Mouse (Mus musculus) CH12.LX (cell line): ENCODE measurements around the gene Mb. TPM values are rescaled to one million over a fixed set of nuclear protein-coding genes. Genes with fewer than 3 reads are reported as not detected.

Experiments used
- DNase-seq: peaks from one replicate; pipeline ENCODE4 v3.0.0-alpha.2; 2013; ENCODE audit errors: extremely low read depth
- H3K27ac ChIP-seq: 2 replicates; pipeline ENCODE4 v1.5.1; 2012; ENCODE audit warnings: low read depth, mild to moderate bottlenecking, control low read depth, moderate library complexity; ENCODE audit not compliant: insufficient read depth
- H3K27me3 ChIP-seq: replicated peaks from 2 replicates; pipeline ENCODE3; 2012; ENCODE audit warnings: inconsistent platforms
- H3K36me3 ChIP-seq, 2 experiments: replicated peaks in 1 of 2; 2 replicates each; pipeline versions ENCODE3 to v1.6.1; 2012; ENCODE audit warnings: inconsistent platforms in 1 of 2, low read length in 1 of 2, mild to moderate bottlenecking in 1 of 2, mixed read lengths in 1 of 2, moderate library complexity in 1 of 2; ENCODE audit not compliant: control insufficient read depth in 1 of 2, insufficient read depth in 1 of 2
- H3K4me1 ChIP-seq, 2 experiments: 2 replicates each; pipeline ENCODE4 v1.6.1; 2012; ENCODE audit warnings: inconsistent platforms in 1 of 2, moderate library complexity in 1 of 2; ENCODE audit not compliant: insufficient read depth in 2 of 2, control insufficient read depth in 1 of 2
- H3K4me2 ChIP-seq: 2 replicates; pipeline ENCODE4 v1.6.1; 2012; ENCODE audit warnings: low read depth, mild to moderate bottlenecking, control low read depth; ENCODE audit not compliant: poor library complexity, insufficient read depth, severe bottlenecking
- H3K4me3 ChIP-seq, 3 experiments: fragments of 150-350 bp in 1 of 3; sonication (generic) in 1 of 3; replicated peaks in 1 of 3; 2 replicates each; pipeline versions ENCODE3 to v1.5.1; 2011 to 2012; ENCODE audit warnings: low read depth in 2 of 3, low read length in 2 of 3, mild to moderate bottlenecking in 2 of 3, moderate library complexity in 2 of 3, control low read depth in 1 of 3, improper control_type of control experiment in 1 of 3, inconsistent platforms in 1 of 3, mixed read lengths in 1 of 3; ENCODE audit not compliant: poor library complexity in 1 of 3
- H3K79me2 ChIP-seq: replicated peaks from 2 replicates; pipeline ENCODE4 v1.6.1; 2012; ENCODE audit warnings: mild to moderate bottlenecking, moderate library complexity; ENCODE audit not compliant: control insufficient read depth, poor library complexity, insufficient read depth, severe bottlenecking; ENCODE audit errors: extremely low read depth
- H3K9ac ChIP-seq: 2 replicates; pipeline ENCODE4 v1.6.1; 2012; ENCODE audit warnings: low read depth, mild to moderate bottlenecking, control low read depth, moderate library complexity; ENCODE audit not compliant: insufficient read depth
- H3K9me3 ChIP-seq: replicated peaks from 2 replicates; pipeline ENCODE3; 2012; ENCODE audit warnings: low read length, inconsistent platforms, mixed read lengths
- CHD2 ChIP-seq: IDR thresholded peaks from 2 replicates; pipeline ENCODE4 v1.6.1; 2011; ENCODE audit warnings: low read length, improper control_type of control experiment
- CTCF ChIP-seq, 2 experiments: IDR thresholded peaks in 1 of 2; conservative IDR thresholded peaks in 1 of 2; 2 replicates each; pipeline ENCODE4 v1.5.1; 2011 to 2012; ENCODE audit warnings: low read depth in 2 of 2, low read length in 2 of 2, improper control_type of control experiment in 1 of 2, inconsistent platforms in 1 of 2, mild to moderate bottlenecking in 1 of 2, moderate library complexity in 1 of 2
- E2F4 ChIP-seq: IDR thresholded peaks from 2 replicates; pipeline ENCODE4 v1.6.1; 2011; ENCODE audit warnings: low read depth, low read length, improper control_type of control experiment; ENCODE audit not compliant: insufficient replicate concordance
- ELF1 ChIP-seq: IDR thresholded peaks from 2 replicates; pipeline ENCODE4 v1.6.1; 2014; ENCODE audit warnings: low read depth, mild to moderate bottlenecking, inconsistent platforms, low read length, improper control_type of control experiment
- ETS1 ChIP-seq: conservative IDR thresholded peaks from 2 replicates; pipeline ENCODE4 v1.6.1; 2012; ENCODE audit warnings: low read depth, mild to moderate bottlenecking, inconsistent platforms, low read length, improper control_type of control experiment, moderate library complexity
- HCFC1 ChIP-seq: IDR thresholded peaks from 2 replicates; pipeline ENCODE4 v1.6.1; 2012; ENCODE audit warnings: low read depth, mild to moderate bottlenecking, inconsistent platforms, low read length, improper control_type of control experiment
- KAT2A ChIP-seq: IDR thresholded peaks from 2 replicates; pipeline ENCODE4 v1.6.1; 2012; ENCODE audit warnings: low read length, improper control_type of control experiment, inconsistent platforms; ENCODE audit not compliant: insufficient replicate concordance
- MAFK ChIP-seq: IDR thresholded peaks from 2 replicates; pipeline ENCODE4 v1.6.1; 2011; ENCODE audit warnings: low read length, improper control_type of control experiment; ENCODE audit not compliant: insufficient replicate concordance
- MAX ChIP-seq: IDR thresholded peaks from 2 replicates; pipeline ENCODE4 v1.6.1; 2011; ENCODE audit warnings: low read length, improper control_type of control experiment
- MYC ChIP-seq: IDR thresholded peaks from 2 replicates; pipeline ENCODE4 v1.6.1; 2011; ENCODE audit warnings: low read depth, mild to moderate bottlenecking, improper control_type of control experiment, low read length
- RAD21 ChIP-seq: IDR thresholded peaks from 2 replicates; pipeline ENCODE4 v1.6.1; 2011; ENCODE audit warnings: low read depth, mild to moderate bottlenecking, low read length, improper control_type of control experiment, moderate library complexity
- RCOR1 ChIP-seq: conservative IDR thresholded peaks from 2 replicates; pipeline ENCODE4 v1.6.1; 2012; ENCODE audit warnings: low read depth, mild to moderate bottlenecking, inconsistent platforms, low read length, improper control_type of control experiment
- SIN3A ChIP-seq: IDR thresholded peaks from 2 replicates; pipeline ENCODE4 v1.6.1; 2012; ENCODE audit warnings: low read length, improper control_type of control experiment, inconsistent platforms
- SMC3 ChIP-seq: IDR thresholded peaks from 2 replicates; pipeline ENCODE4 v1.6.1; 2011; ENCODE audit warnings: low read depth, low read length, improper control_type of control experiment
- TBP ChIP-seq: conservative IDR thresholded peaks from 2 replicates; pipeline ENCODE4 v1.6.1; 2011; ENCODE audit warnings: low read depth, low read length, improper control_type of control experiment
- TCF12 ChIP-seq: IDR thresholded peaks from 2 replicates; pipeline ENCODE4 v1.6.1; 2014; ENCODE audit warnings: low read depth, mild to moderate bottlenecking, inconsistent platforms, low read length, improper control_type of control experiment
- dilution Hi-C: fragments of 300-500 bp; cut with MboI; formaldehyde crosslinking; loops from 2 replicates; pipeline ENCODE4 v1.14.3; 2020; ENCODE audit warnings: low sequenced_read_pairs; ENCODE audit not compliant: extremely low pct_unique_long_range_greater_than_20kb, extremely low pct_ligation_motif_present
- in situ Hi-C: fragments of 300-500 bp; cut with MboI; formaldehyde crosslinking; loops from 3 replicates; pipeline ENCODE4 v1.14.3; 2019; ENCODE audit warnings: low sequenced_read_pairs, low pct_ligation_motif_present, low pct_unique_long_range_greater_than_20kb, mixed read lengths
- polyA plus RNA-seq: library from polyadenylated mRNA; unstranded; fragments of >175 nt; gene quantifications from 2 replicates; pipeline ENCODE4 v1.2.1, GENCODE M21; 2012; ENCODE audit warnings: low read depth; ENCODE audit not compliant: insufficient read length
- total RNA-seq, 2 experiments: library from RNA; depleted of rRNA; stranded (reverse); fragments of 300-350 nt in 1 of 2; fragments of >200 nt in 1 of 2; gene quantifications; 2 replicates each; pipeline ENCODE4 v1.2.3; 2012 to 2014

Gene Mb
- total and polyA plus RNA-seq, 3 experiments = not detected

DNA sequence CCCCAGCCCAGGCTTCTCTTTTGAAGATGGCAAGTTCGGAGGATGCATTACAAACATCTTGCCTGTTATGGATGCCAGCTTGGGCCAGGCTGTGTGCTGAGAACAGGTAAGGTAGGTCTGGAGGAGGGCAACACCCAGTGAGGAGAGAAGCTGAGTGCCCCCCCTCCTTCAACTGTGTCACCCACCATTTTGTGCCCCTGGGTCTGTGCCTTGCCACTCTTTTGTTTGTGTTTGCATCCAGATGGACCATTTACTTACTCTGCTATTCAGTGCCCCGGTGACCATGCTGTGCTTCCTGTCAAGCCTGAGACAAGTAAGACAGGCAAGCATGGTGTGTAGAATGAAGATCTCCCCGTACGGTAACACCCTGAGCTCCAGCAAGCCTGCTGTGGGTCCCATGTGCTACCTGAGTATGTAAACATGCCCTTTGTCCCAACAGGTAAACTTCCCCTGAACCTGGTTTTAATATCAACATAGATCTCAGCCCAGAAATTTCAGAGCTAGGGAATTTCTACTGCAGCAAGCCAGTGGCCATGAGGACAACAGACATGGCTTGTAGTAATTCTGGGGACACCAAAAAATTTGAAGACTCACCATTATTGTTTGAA lies 22.2 kb upstream of the Mb start:
- dilution Hi-C loops = no loop called here
- H3K36me3 ChIP-seq = no peaks in the 10 kb centered on the region
- no peaks in the 10 kb centered on the region for H3K79me2 ChIP-seq
- no peak overlapping the region for H3K9ac ChIP-seq
- TF ChIP-seq CTCF (conservative IDR thresholded peaks at IDR 0.05 in 1 of 2, IDR thresholded peaks at IDR 0.05 in 1 of 2; ENCODE audit: low read depth in 2 of 2, low read length in 2 of 2) (no peak), RCOR1 (no peak), E2F4 (no peak), SIN3A (no peak), MAX (no peak), MAFK (no peak), RAD21 (no peak), TCF12 (no peak), MYC (no peak), ETS1 (no peak), KAT2A (no peak), HCFC1 (no peak)
- in situ Hi-C loops = no loop called here
- DNase-seq = no peak
- no peaks in the 10 kb centered on the region for H3K9me3 ChIP-seq
- H3K27ac ChIP-seq = no peak overlapping the region
- no peaks in the 10 kb centered on the region for H3K4me1 ChIP-seq
- no peak overlapping the region for H3K4me3 ChIP-seq
- peaks cover 88% of the 10 kb centered on the region for H3K27me3 ChIP-seq
- no peak overlapping the region for H3K4me2 ChIP-seq

DNA sequence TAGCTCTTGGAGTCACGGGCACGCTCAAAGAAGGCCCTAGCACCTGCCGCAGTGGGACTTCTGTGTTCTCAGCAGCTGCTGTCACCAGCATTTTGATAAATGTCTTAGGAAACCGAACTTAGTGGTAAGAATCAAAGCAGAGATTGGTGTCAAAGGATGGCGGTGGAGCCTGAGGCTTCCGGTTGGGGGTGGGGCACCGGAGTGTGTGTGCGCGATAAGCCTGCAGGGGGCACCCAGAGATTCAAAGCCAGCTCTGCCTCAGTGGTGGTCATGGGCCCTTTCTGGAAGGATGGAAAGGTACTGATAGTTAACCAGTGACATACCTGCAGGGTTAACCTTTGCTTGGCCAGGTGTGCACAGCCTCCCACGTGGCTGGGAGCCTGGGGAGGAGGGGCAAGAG lies 21.0 kb upstream of the Mb start:
- H3K4me1 ChIP-seq = no peaks in the 10 kb centered on the region
- H3K9ac ChIP-seq = no peak overlapping the region
- H3K4me2 ChIP-seq = no peak overlapping the region
- dilution Hi-C loops = no loop called here
- H3K36me3 ChIP-seq = no peaks in the 10 kb centered on the region
- H3K27ac ChIP-seq = no peak overlapping the region
- H3K79me2 ChIP-seq = no peaks in the 10 kb centered on the region
- TF ChIP-seq CHD2 (peak; percentile 39; the same call in 1 of the 2 replicates), RAD21 (peak; percentile 2; the same call in 1 of the 2 replicates), CTCF (conservative IDR thresholded peaks at IDR 0.05 in 1 of 2, IDR thresholded peaks at IDR 0.05 in 1 of 2; ENCODE audit: low read depth in 2 of 2, low read length in 2 of 2) (peak in 1 of 2 experiments; percentile 43; a peak in 2 of 4 replicates), SMC3 (peak; percentile 23; the same call in 1 of the 2 replicates), TBP (no peak), ELF1 (no peak)
- no peak overlapping the region for H3K4me3 ChIP-seq
- peaks cover 87% of the 10 kb centered on the region for H3K27me3 ChIP-seq
- in situ Hi-C loops = no loop called here
- H3K9me3 ChIP-seq = no peaks in the 10 kb centered on the region
- no peak for DNase-seq
